Mouse (Mus musculus) forebrain, postnatal 0 days (tissue): ENCODE results near the gene Mgat4c. TPM values are rescaled to one million over a fixed set of nuclear protein-coding genes. Genes with fewer than 3 reads are reported as not detected.

Source experiments
- ATAC-seq: fragments of 200-750 bp; cut with Nextera tagmentation; 2 replicates; pipeline ENCODE4 v1.8.0; 2017; ENCODE audit warnings: mild to moderate bottlenecking, moderate library complexity
- DNase-seq: peaks from one replicate; pipeline ENCODE4 v3.0.0-alpha.2; 2015
- H3K27ac ChIP-seq: fragments of 300-500 bp; sonication (generic); 2 replicates; pipeline ENCODE4 v1.5.1; 2014; ENCODE audit warnings: low read depth, mild to moderate bottlenecking, antibody characterized with exemption, low read length, moderate library complexity, mixed read lengths
- H3K27me3 ChIP-seq: fragments of 300-500 bp; sonication (generic); 2 replicates; pipeline ENCODE4 v1.6.1; 2014; ENCODE audit warnings: mild to moderate bottlenecking, low read length, mixed read lengths; ENCODE audit not compliant: insufficient read depth
- H3K36me3 ChIP-seq: fragments of 300-500 bp; sonication (generic); 2 replicates; pipeline ENCODE4 v1.6.1; 2014; ENCODE audit warnings: mild to moderate bottlenecking, moderate library complexity; ENCODE audit not compliant: insufficient read depth
- H3K4me1 ChIP-seq: fragments of 300-500 bp; sonication (generic); 2 replicates; pipeline ENCODE4 v1.6.1; 2014; ENCODE audit warnings: antibody characterized with exemption; ENCODE audit not compliant: insufficient read depth
- H3K4me2 ChIP-seq: fragments of 300-500 bp; sonication (generic); 2 replicates; pipeline ENCODE4 v1.6.1; 2014; ENCODE audit warnings: low read depth, mild to moderate bottlenecking, moderate library complexity
- H3K4me3 ChIP-seq: fragments of 300-500 bp; sonication (generic); 2 replicates; pipeline ENCODE4 v1.5.1; 2014; ENCODE audit warnings: low read depth, low read length, mixed read lengths
- H3K9ac ChIP-seq: fragments of 300-500 bp; sonication (generic); 2 replicates; pipeline ENCODE4 v1.6.1; 2014; ENCODE audit warnings: mild to moderate bottlenecking
- H3K9me3 ChIP-seq: fragments of 300-500 bp; sonication (generic); 2 replicates; pipeline ENCODE4 v1.6.1; 2016; ENCODE audit warnings: low read length
- CTCF ChIP-seq: sonication (generic); IDR thresholded peaks from 2 replicates; pipeline ENCODE4 v1.5.1; 2016; ENCODE audit warnings: antibody characterized with exemption, control low read depth, low read depth
- WGBS: fragments of 180-500 bp; shearing (Covaris S2); extraction: QIAGEN DNeasy Blood & Tissue Kit; methylation state at CpG from one replicate; pipeline ENCODE4 v1.1.7; 2014; 5-methylcytosine and 5-hydroxymethylcytosine counted together
- polyA plus RNA-seq: library from polyadenylated mRNA; unstranded; fragments of >200 nt; fragmentation: Nextera tagmentation; extraction: Ambion mirVana; gene quantifications from 2 replicates; pipeline ENCODE4 v1.2.1, GENCODE M21; 2015
- total RNA-seq: library from RNA; depleted of rRNA; stranded (reverse); fragments of >200 nt; gene quantifications from 2 replicates; pipeline ENCODE4 v1.2.3, GENCODE M21; 2014; rRNA removed

Gene Mgat4c
- total RNA-seq (37.1 and 45.6 TPM in 2 replicates), polyA plus RNA-seq (26.0 and 46.7 TPM in 2 replicates)

- H3K27me3 ChIP-seq, result no peaks in the 10 kb centered on the region
- H3K9ac ChIP-seq, result peak within 1 kb of the TSS; percentile 42
- WGBS, result 19% methylated on average over 6 of the region's 6 CpGs
- H3K4me3 ChIP-seq, result peak within 1 kb of the TSS; percentile 36
- H3K9me3 ChIP-seq, result no peaks in the 10 kb centered on the region
- H3K4me1 ChIP-seq, result no peaks in the 10 kb centered on the region
- TF ChIP-seq CTCF, result peak; percentile 52
- ATAC-seq (peak; percentile 97), DNase-seq (peak; percentile 83)
- H3K27ac ChIP-seq, result peak within 1 kb of the TSS; percentile 70
- no peaks in the 10 kb centered on the region for H3K36me3 ChIP-seq
- peak within 1 kb of the TSS; percentile 31 for H3K4me2 ChIP-seq
Observed at GRCm38 (mm10) chr10:101681437-101681912, at the start of gene Mgat4c. Mgat4c (plus strand) TSS chr10:101681487.

- no peak for TF ChIP-seq CTCF
- DNase-seq (no peak), ATAC-seq (no peak)
- Histone ChIP-seq H3K27me3 (no peaks in the 10 kb centered on the region), H3K4me3 (no peak overlapping the region), H3K27ac (no peak overlapping the region), H3K4me1 (no peaks in the 10 kb centered on the region), H3K9me3 (no peaks in the 10 kb centered on the region), H3K9ac (no peak overlapping the region), H3K4me2 (no peak overlapping the region), H3K36me3 (no peaks in the 10 kb centered on the region)
- 85% methylated on average over 6 of the region's 6 CpGs for WGBS
Observed at GRCm38 (mm10) chr10:101635266-101635665, 46.0 kb upstream of the Mgat4c start.

- no peak overlapping the region for H3K9ac ChIP-seq
- TF ChIP-seq CTCF, result no peak
- H3K27ac ChIP-seq, result no peak overlapping the region
- 65% methylated on average over 2 of the region's 2 CpGs for WGBS
- no peak overlapping the region for H3K4me3 ChIP-seq
- H3K4me1 ChIP-seq, result no peaks in the 10 kb centered on the region
- H3K27me3 ChIP-seq, result no peaks in the 10 kb centered on the region
- ATAC-seq (no peak; the same call in 1 of the 2 replicates), DNase-seq (no peak)
- H3K36me3 ChIP-seq, result no peaks in the 10 kb centered on the region
- no peaks in the 10 kb centered on the region for H3K9me3 ChIP-seq
- no peak overlapping the region for H3K4me2 ChIP-seq
Observed at GRCm38 (mm10) chr10:101641048-101641447, 40.2 kb upstream of the Mgat4c start.

- no peaks in the 10 kb centered on the region for H3K9me3 ChIP-seq
- H3K4me2 ChIP-seq, result peak overlapping the region; percentile 31
- H3K27me3 ChIP-seq, result no peaks in the 10 kb centered on the region
- DNase-seq (no peak), ATAC-seq (0 out of 2 replicates have a peak, but pooled peaks have one; percentile 12)
- peak overlapping the region; percentile 42 for H3K9ac ChIP-seq
- no peaks in the 10 kb centered on the region for H3K4me1 ChIP-seq
- peak overlapping the region; percentile 70 for H3K27ac ChIP-seq
- no peaks in the 10 kb centered on the region for H3K36me3 ChIP-seq
- TF ChIP-seq CTCF, result no peak
- 34% methylated on average over 5 of the region's 5 CpGs for WGBS
- H3K4me3 ChIP-seq, result peak overlapping the region; percentile 36
Observed at GRCm38 (mm10) chr10:101681914-101682313, 627 bp downstream of the Mgat4c start.

- ATAC-seq (no peak), DNase-seq (no peak)
- Histone ChIP-seq H3K36me3 (no peaks in the 10 kb centered on the region), H3K4me3 (no peak overlapping the region), H3K9ac (no peak overlapping the region), H3K27ac (no peak overlapping the region), H3K4me2 (no peak overlapping the region), H3K9me3 (no peaks in the 10 kb centered on the region), H3K27me3 (no peaks in the 10 kb centered on the region), H3K4me1 (no peaks in the 10 kb centered on the region)
- 90% methylated on average over 3 of the region's 3 CpGs for WGBS
- TF ChIP-seq CTCF, result no peak
Observed at GRCm38 (mm10) chr10:101761828-101762227, 80.5 kb downstream of the Mgat4c start.

GRCm38 (mm10) chr10:101770688-101771087 lies 89.4 kb downstream of the Mgat4c start:
- no peak for DNase-seq
- Histone ChIP-seq H3K9me3 (no peaks in the 10 kb centered on the region), H3K4me1 (no peaks in the 10 kb centered on the region), H3K27me3 (no peaks in the 10 kb centered on the region), H3K4me2 (no peak overlapping the region), H3K36me3 (no peaks in the 10 kb centered on the region), H3K27ac (no peak overlapping the region), H3K4me3 (no peak overlapping the region), H3K9ac (no peak overlapping the region)
- no peak for TF ChIP-seq CTCF
- no peak for ATAC-seq
- WGBS, result 33% methylated on average over 1 of the region's 1 CpGs

- TF ChIP-seq CTCF, result no peak
- H3K4me1 ChIP-seq, result no peaks in the 10 kb centered on the region
- no peak overlapping the region for H3K4me2 ChIP-seq
- ATAC-seq, result no peak
- peak; percentile 3 for DNase-seq
- no peaks in the 10 kb centered on the region for H3K27me3 ChIP-seq
- no peak overlapping the region for H3K4me3 ChIP-seq
- H3K9ac ChIP-seq, result no peak overlapping the region
- no peaks in the 10 kb centered on the region for H3K9me3 ChIP-seq
- no peaks in the 10 kb centered on the region for H3K36me3 ChIP-seq
- H3K27ac ChIP-seq, result no peak overlapping the region
- WGBS, result 47% methylated on average over 4 of the region's 4 CpGs
Observed at GRCm38 (mm10) chr10:101771157-101771556, 89.9 kb downstream of the Mgat4c start.
